Mouse (Mus musculus): ENCODE data around the gene Ccdc175. TPM values are rescaled to one million over a fixed set of nuclear protein-coding genes. Genes with fewer than 3 reads are reported as not detected.

Gene Ccdc175
- total and polyA plus RNA-seq, 2 experiments from 2014 or later, result not detected

GRCm38 (mm10) chr12:72085024-72085328, 99.9 kb downstream of the Ccdc175 start:
- whole genome bisulfite sequencing, result 0% methylated on average over 31 of the region's 31 CpGs
- peak overlapping the region; percentile 77 for H3K4me2 ChIP-seq (ENCODE audit: low read depth, low read length)
- no peak for ATAC-seq

DNA sequence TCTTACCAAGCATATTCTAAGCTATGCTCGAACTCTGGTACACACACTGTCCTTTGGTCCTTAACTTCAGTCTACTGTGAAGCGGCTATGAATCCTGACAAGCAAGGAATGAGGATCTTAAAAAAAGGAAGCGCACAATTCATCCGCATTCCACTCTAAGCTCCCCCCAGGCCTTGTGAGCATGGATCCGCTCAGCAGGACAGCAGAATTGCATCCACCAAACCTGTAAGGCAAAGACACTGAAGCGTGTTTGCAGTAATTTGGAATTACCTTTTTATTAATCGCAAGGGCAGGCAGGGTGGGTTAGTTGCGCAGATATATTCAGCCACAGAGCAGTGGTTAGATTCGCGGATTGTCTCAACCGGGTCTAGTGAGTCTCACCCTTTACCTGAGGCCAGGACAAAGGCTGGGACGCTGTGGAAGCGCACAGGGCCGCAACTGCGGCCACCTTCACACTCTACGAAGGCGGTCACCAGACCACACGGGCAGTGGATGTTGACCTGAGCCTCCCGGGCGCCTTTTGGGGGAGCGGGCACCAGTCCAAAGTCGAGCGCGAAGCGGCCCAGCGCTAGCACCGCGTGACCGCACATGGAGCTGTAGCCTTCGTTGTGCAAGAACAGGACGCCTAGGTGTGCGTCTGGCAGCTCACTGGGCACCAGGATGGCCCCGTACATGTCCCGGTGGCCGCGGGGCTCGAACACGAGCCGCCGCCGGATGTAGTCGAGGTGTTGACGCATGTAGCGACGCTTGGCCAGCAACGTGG, 100.4 kb downstream of the Ccdc175 start:
- peak; percentile 0; the same call in 1 of the 2 replicates for ATAC-seq
- peak; percentile 56 for DNase-seq (ENCODE audit: low spot score)
- Histone ChIP-seq H3K36me3 (ENCODE audit: insufficient read depth, low read length) (no peaks in the 10 kb centered on the region), H3K27me3 (ENCODE audit: insufficient read depth, low read length) (no peaks in the 10 kb centered on the region), H3K4me2 (ENCODE audit: low read depth, low read length) (peak overlapping the region; percentile 77), H3K9me3 (ENCODE audit: low read length) (no peaks in the 10 kb centered on the region), H3K27ac (peak overlapping the region; percentile 97), H3K9ac (replicated peaks; ENCODE audit: low read length) (peak overlapping the region; percentile 88), H3K4me1 (ENCODE audit: insufficient read depth, low read length) (peaks cover 5% of the 10 kb centered on the region; the same call in 1 of the 2 replicates), H3K4me3 (ENCODE audit: low read length) (peak overlapping the region; percentile 71)
- 0 out of 2 replicates have a peak, but pooled peaks have one; percentile 4 for TF ChIP-seq CTCF (IDR thresholded peaks at IDR 0.05; ENCODE audit: low read depth)
- WGBS, result 4% methylated on average over 46 of the region's 46 CpGs

More at GRCm38 (mm10) chr12:72085024-72085328, 99.9 kb downstream of the Ccdc175 start:
- no peak for TF ChIP-seq CTCF (IDR thresholded peaks at IDR 0.05; ENCODE audit: low read depth)
- peak overlapping the region; percentile 97 for H3K27ac ChIP-seq
- H3K27me3 ChIP-seq (ENCODE audit: insufficient read depth, low read length), result no peaks in the 10 kb centered on the region
- DNase-seq (ENCODE audit: low spot score), result no peak
- peaks cover 5% of the 10 kb centered on the region; the same call in 1 of the 2 replicates for H3K4me1 ChIP-seq (ENCODE audit: insufficient read depth, low read length)
- peak overlapping the region; percentile 71 for H3K4me3 ChIP-seq (ENCODE audit: low read length)
- H3K36me3 ChIP-seq (ENCODE audit: insufficient read depth, low read length), result peaks cover 2% of the 10 kb centered on the region; the same call in 1 of the 2 replicates
- no peaks in the 10 kb centered on the region for H3K9me3 ChIP-seq (ENCODE audit: low read length)
- H3K9ac ChIP-seq (replicated peaks; ENCODE audit: low read length), result peak overlapping the region; percentile 88

GRCm38 (mm10) chr12:72083265-72083664, 101.6 kb downstream of the Ccdc175 start:
- 81% methylated on average over 9 of the region's 9 CpGs for WGBS
- Histone ChIP-seq H3K9ac (replicated peaks; ENCODE audit: low read length) (no peak overlapping the region), H3K9me3 (ENCODE audit: low read length) (no peaks in the 10 kb centered on the region), H3K4me3 (ENCODE audit: low read length) (no peak overlapping the region), H3K4me2 (ENCODE audit: low read depth, low read length) (no peak overlapping the region), H3K27me3 (ENCODE audit: insufficient read depth, low read length) (no peaks in the 10 kb centered on the region), H3K4me1 (ENCODE audit: insufficient read depth, low read length) (peaks cover 5% of the 10 kb centered on the region; the same call in 1 of the 2 replicates), H3K27ac (no peak overlapping the region), H3K36me3 (ENCODE audit: insufficient read depth, low read length) (no peaks in the 10 kb centered on the region)
- ATAC-seq (no peak), DNase-seq (ENCODE audit: low spot score) (no peak)
- no peak for TF ChIP-seq CTCF (IDR thresholded peaks at IDR 0.05; ENCODE audit: low read depth)

GRCm38 (mm10) chr12:72082370-72082769, 102.5 kb downstream of the Ccdc175 start:
- ATAC-seq, result no peak
- Histone ChIP-seq H3K27ac (no peak overlapping the region), H3K4me1 (ENCODE audit: insufficient read depth, low read length) (0 out of 2 replicates have a peak, but pooled peaks cover 2% of the 10 kb centered on the region), H3K4me2 (ENCODE audit: low read depth, low read length) (peak overlapping the region; percentile 47), H3K9me3 (ENCODE audit: low read length) (no peaks in the 10 kb centered on the region), H3K4me3 (ENCODE audit: low read length) (peak overlapping the region; percentile 3; the same call in 1 of the 2 replicates), H3K9ac (replicated peaks; ENCODE audit: low read length) (no peak overlapping the region), H3K27me3 (ENCODE audit: insufficient read depth, low read length) (no peaks in the 10 kb centered on the region), H3K36me3 (ENCODE audit: insufficient read depth, low read length) (no peaks in the 10 kb centered on the region)
- DNase-seq (ENCODE audit: low spot score), result no peak
- TF ChIP-seq CTCF (IDR thresholded peaks at IDR 0.05; ENCODE audit: low read depth), result no peak
- 30% methylated on average over 18 of the region's 18 CpGs for WGBS

DNA sequence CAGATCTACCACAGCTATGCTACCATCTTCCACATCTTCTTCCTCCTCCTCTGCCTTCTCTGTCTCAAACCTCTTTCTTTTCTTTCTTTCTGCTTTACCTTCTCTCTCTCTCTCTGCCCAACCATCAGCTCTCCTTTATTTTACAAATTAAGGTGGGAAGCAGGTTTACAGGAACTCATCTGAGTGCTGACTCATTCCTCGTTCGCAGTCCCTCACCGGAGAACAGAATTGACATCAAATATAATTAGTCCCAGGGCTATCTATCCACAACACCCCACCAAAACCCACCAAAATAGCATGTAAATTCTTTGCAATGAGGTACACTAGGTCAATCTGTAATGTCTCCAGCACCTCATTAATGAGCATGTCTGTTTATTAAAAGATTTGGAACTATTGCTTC, 102.9 kb downstream of the Ccdc175 start:
- no peaks in the 10 kb centered on the region for H3K36me3 ChIP-seq (ENCODE audit: insufficient read depth, low read length)
- DNase-seq (ENCODE audit: low spot score), result no peak
- H3K4me2 ChIP-seq (ENCODE audit: low read depth, low read length), result peak overlapping the region; percentile 47; the same call in 1 of the 2 replicates
- no peak overlapping the region for H3K9ac ChIP-seq (replicated peaks; ENCODE audit: low read length)
- TF ChIP-seq CTCF (IDR thresholded peaks at IDR 0.05; ENCODE audit: low read depth), result no peak
- no peaks in the 10 kb centered on the region for H3K27me3 ChIP-seq (ENCODE audit: insufficient read depth, low read length)
- no peaks in the 10 kb centered on the region for H3K9me3 ChIP-seq (ENCODE audit: low read length)
- 78% methylated on average over 3 of the region's 3 CpGs for WGBS
- no peaks in the 10 kb centered on the region for H3K4me1 ChIP-seq (ENCODE audit: insufficient read depth, low read length)
- ATAC-seq, result no peak
- H3K4me3 ChIP-seq (ENCODE audit: low read length), result no peak overlapping the region
- no peak overlapping the region for H3K27ac ChIP-seq

DNA sequence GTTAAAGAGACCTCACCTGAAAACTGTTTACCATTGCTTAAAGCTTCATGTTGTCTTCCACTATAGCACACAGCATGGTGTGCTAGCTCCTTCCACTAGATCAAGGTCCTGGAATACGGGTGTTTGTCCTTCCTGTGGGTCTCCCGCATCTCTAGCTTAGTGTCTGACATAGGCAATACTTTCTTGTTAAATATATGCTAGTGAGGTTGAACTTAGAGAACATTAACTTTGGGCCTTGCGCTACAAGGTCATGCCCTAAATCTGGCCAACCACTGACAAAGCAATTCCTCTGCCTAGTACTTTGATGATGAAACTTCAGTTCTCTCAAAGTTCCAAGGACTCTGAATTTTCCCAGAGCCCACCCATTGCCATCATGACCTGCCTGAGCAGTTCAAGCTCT, 106.6 kb downstream of the Ccdc175 start:
- no peak overlapping the region for H3K4me3 ChIP-seq (ENCODE audit: low read length)
- no peaks in the 10 kb centered on the region for H3K27me3 ChIP-seq (ENCODE audit: insufficient read depth, low read length)
- TF ChIP-seq CTCF (IDR thresholded peaks at IDR 0.05; ENCODE audit: low read depth), result no peak
- H3K27ac ChIP-seq, result no peak overlapping the region
- ATAC-seq (no peak), DNase-seq (ENCODE audit: low spot score) (no peak)
- no peaks in the 10 kb centered on the region for H3K9me3 ChIP-seq (ENCODE audit: low read length)
- no peak overlapping the region for H3K9ac ChIP-seq (replicated peaks; ENCODE audit: low read length)
- 93% methylated on average over 3 of the region's 3 CpGs for WGBS
- H3K4me2 ChIP-seq (ENCODE audit: low read depth, low read length), result no peak overlapping the region
- no peaks in the 10 kb centered on the region for H3K36me3 ChIP-seq (ENCODE audit: insufficient read depth, low read length)
- no peaks in the 10 kb centered on the region for H3K4me1 ChIP-seq (ENCODE audit: insufficient read depth, low read length)
